Mouse (Mus musculus) kidney, embryonic 15.5 days (tissue): ENCODE results near the gene Adora1. TPM values are rescaled to one million over a fixed set of nuclear protein-coding genes. Genes with fewer than 3 reads are reported as not detected.

Source experiments
- ATAC-seq: fragments of 200-750 bp; cut with Nextera tagmentation; replicated peaks from 2 replicates; pipeline ENCODE4 v1.8.0; 2017; ENCODE audit warnings: moderate TSS enrichment; ENCODE audit not compliant: low FRiP score
- H3K27ac ChIP-seq: fragments of 300-500 bp; sonication (generic); 2 replicates; pipeline ENCODE4 v1.5.1; 2015; ENCODE audit warnings: mild to moderate bottlenecking, inconsistent platforms
- H3K27me3 ChIP-seq: fragments of 300-500 bp; sonication (generic); 2 replicates; pipeline ENCODE4 v1.6.1; 2015; ENCODE audit warnings: inconsistent platforms
- H3K36me3 ChIP-seq: fragments of 300-500 bp; sonication (generic); 2 replicates; pipeline ENCODE4 v1.6.1; 2015; ENCODE audit warnings: inconsistent platforms
- H3K4me1 ChIP-seq: fragments of 300-500 bp; sonication (generic); 2 replicates; pipeline ENCODE4 v1.6.1; 2015; ENCODE audit warnings: inconsistent platforms
- H3K4me2 ChIP-seq: fragments of 300-500 bp; sonication (generic); 2 replicates; pipeline ENCODE4 v1.6.1; 2015; ENCODE audit warnings: moderate library complexity, mild to moderate bottlenecking, inconsistent platforms
- H3K4me3 ChIP-seq: fragments of 300-500 bp; sonication (generic); replicated peaks from 2 replicates; pipeline ENCODE4 v1.5.1; 2015; ENCODE audit warnings: mild to moderate bottlenecking, inconsistent platforms
- H3K9ac ChIP-seq: fragments of 300-500 bp; sonication (generic); 2 replicates; pipeline ENCODE4 v1.6.1; 2015; ENCODE audit warnings: mild to moderate bottlenecking, inconsistent platforms
- H3K9me3 ChIP-seq: fragments of 300-500 bp; sonication (generic); replicated peaks from 2 replicates; pipeline ENCODE4 v1.6.1; 2016; ENCODE audit warnings: inconsistent platforms
- WGBS: fragments of 180-500 bp; shearing (Covaris S2); methylation state at CpG from one replicate; pipeline ENCODE4 v1.1.7; 2015; ENCODE audit warnings: mixed read lengths; 5-methylcytosine and 5-hydroxymethylcytosine counted together
- polyA plus RNA-seq: library from polyadenylated mRNA; unstranded; fragments of >200 nt; fragmentation: Nextera tagmentation; extraction: Ambion mirVana; gene quantifications from 2 replicates; pipeline ENCODE4 v1.2.1, GENCODE M21; 2015

The Adora1 gene
- polyA plus RNA-seq, 1 experiment from 2014 or later = 7.7 TPM

GRCm38 (mm10) chr1:134224649-134225227 is 10.5 kb downstream of the Adora1 start:
- no peak overlapping the region for H3K4me3 ChIP-seq
- no peaks in the 10 kb centered on the region for H3K27me3 ChIP-seq
- H3K4me2 ChIP-seq = no peak overlapping the region
- no peak overlapping the region for H3K27ac ChIP-seq
- WGBS = 78% methylated on average over 12 of the region's 12 CpGs
- no peak for ATAC-seq
- no peaks in the 10 kb centered on the region for H3K9me3 ChIP-seq
- no peaks in the 10 kb centered on the region for H3K36me3 ChIP-seq
- H3K9ac ChIP-seq = no peak overlapping the region
- H3K4me1 ChIP-seq = peaks cover 11% of the 10 kb centered on the region

GRCm38 (mm10) chr1:134222122-134223055 is 12.8 kb downstream of the Adora1 start:
- Histone ChIP-seq H3K4me3 (no peak overlapping the region), H3K4me1 (peaks cover 18% of the 10 kb centered on the region), H3K27ac (no peak overlapping the region), H3K36me3 (no peaks in the 10 kb centered on the region), H3K9ac (no peak overlapping the region), H3K4me2 (no peak overlapping the region), H3K27me3 (no peaks in the 10 kb centered on the region), H3K9me3 (no peaks in the 10 kb centered on the region)
- 40% methylated on average over 8 of the region's 8 CpGs for WGBS
- 0 out of 2 replicates have a peak, but pooled peaks have one; percentile 33 for ATAC-seq

GRCm38 (mm10) chr1:134221172-134221571 is 14.1 kb downstream of the Adora1 start:
- Histone ChIP-seq H3K9ac (no peak overlapping the region), H3K36me3 (no peaks in the 10 kb centered on the region), H3K27me3 (no peaks in the 10 kb centered on the region), H3K4me1 (peaks cover 27% of the 10 kb centered on the region), H3K4me3 (no peak overlapping the region), H3K4me2 (no peak overlapping the region), H3K27ac (no peak overlapping the region), H3K9me3 (no peaks in the 10 kb centered on the region)
- WGBS = 80% methylated on average over 1 of the region's 1 CpGs
- no peak for ATAC-seq

- ATAC-seq = no peak
- Histone ChIP-seq H3K27ac (no peak overlapping the region), H3K4me3 (no peak overlapping the region), H3K4me2 (no peak overlapping the region), H3K9ac (no peak overlapping the region), H3K9me3 (no peaks in the 10 kb centered on the region), H3K27me3 (no peaks in the 10 kb centered on the region), H3K36me3 (no peaks in the 10 kb centered on the region), H3K4me1 (peaks cover 42% of the 10 kb centered on the region)
- WGBS = 92% methylated on average over 5 of the region's 5 CpGs
Observed at GRCm38 (mm10) chr1:134219608-134220007, 15.6 kb downstream of the Adora1 start.

- no peaks in the 10 kb centered on the region for H3K27me3 ChIP-seq
- 91% methylated on average over 3 of the region's 3 CpGs for WGBS
- H3K9ac ChIP-seq = no peak overlapping the region
- no peaks in the 10 kb centered on the region for H3K9me3 ChIP-seq
- H3K4me1 ChIP-seq = peaks cover 45% of the 10 kb centered on the region
- no peak for ATAC-seq
- peak overlapping the region; percentile 64; the same call in 1 of the 2 replicates for H3K27ac ChIP-seq
- no peak overlapping the region for H3K4me3 ChIP-seq
- no peaks in the 10 kb centered on the region for H3K36me3 ChIP-seq
- H3K4me2 ChIP-seq = no peak overlapping the region
Observed at GRCm38 (mm10) chr1:134217942-134218341, 17.3 kb downstream of the Adora1 start.

- Histone ChIP-seq H3K27ac (peak overlapping the region; percentile 64), H3K4me2 (no peak overlapping the region), H3K9me3 (no peaks in the 10 kb centered on the region), H3K4me1 (peaks cover 42% of the 10 kb centered on the region), H3K4me3 (no peak overlapping the region), H3K9ac (no peak overlapping the region), H3K36me3 (no peaks in the 10 kb centered on the region), H3K27me3 (no peaks in the 10 kb centered on the region)
- 54% methylated on average over 12 of the region's 12 CpGs for WGBS
- ATAC-seq = peak; percentile 59
Observed at GRCm38 (mm10) chr1:134217028-134217481, 18.2 kb downstream of the Adora1 start.

- H3K27me3 ChIP-seq = no peaks in the 10 kb centered on the region
- ATAC-seq = no peak
- peaks cover 46% of the 10 kb centered on the region for H3K4me1 ChIP-seq
- 88% methylated on average over 2 of the region's 2 CpGs for WGBS
- no peaks in the 10 kb centered on the region for H3K36me3 ChIP-seq
- H3K9ac ChIP-seq = no peak overlapping the region
- peak overlapping the region; percentile 64; the same call in 1 of the 2 replicates for H3K27ac ChIP-seq
- H3K4me2 ChIP-seq = no peak overlapping the region
- no peaks in the 10 kb centered on the region for H3K9me3 ChIP-seq
- H3K4me3 ChIP-seq = no peak overlapping the region
Observed at GRCm38 (mm10) chr1:134216629-134216971, 18.6 kb downstream of the Adora1 start.

- H3K9me3 ChIP-seq = no peaks in the 10 kb centered on the region
- H3K4me3 ChIP-seq = no peak overlapping the region
- no peaks in the 10 kb centered on the region for H3K27me3 ChIP-seq
- no peaks in the 10 kb centered on the region for H3K36me3 ChIP-seq
- H3K9ac ChIP-seq = no peak overlapping the region
- no peak for ATAC-seq
- peak overlapping the region; percentile 60 for H3K27ac ChIP-seq
- H3K4me2 ChIP-seq = no peak overlapping the region
- WGBS = 40% methylated on average over 11 of the region's 11 CpGs
- peaks cover 52% of the 10 kb centered on the region for H3K4me1 ChIP-seq
Observed at GRCm38 (mm10) chr1:134215751-134216628, 19.2 kb downstream of the Adora1 start.

- Histone ChIP-seq H3K4me1 (peaks cover 61% of the 10 kb centered on the region), H3K27me3 (no peaks in the 10 kb centered on the region), H3K36me3 (no peaks in the 10 kb centered on the region), H3K9me3 (no peaks in the 10 kb centered on the region), H3K4me3 (no peak overlapping the region), H3K9ac (no peak overlapping the region), H3K27ac (no peak overlapping the region; the same call in 1 of the 2 replicates), H3K4me2 (no peak overlapping the region)
- ATAC-seq = no peak
- 42% methylated on average over 7 of the region's 7 CpGs for WGBS
Observed at GRCm38 (mm10) chr1:134215059-134215458, 20.2 kb downstream of the Adora1 start.

- Histone ChIP-seq H3K4me3 (no peak overlapping the region), H3K27ac (no peak overlapping the region), H3K36me3 (no peaks in the 10 kb centered on the region), H3K9me3 (no peaks in the 10 kb centered on the region), H3K9ac (no peak overlapping the region), H3K4me1 (peaks cover 71% of the 10 kb centered on the region), H3K27me3 (no peaks in the 10 kb centered on the region), H3K4me2 (no peak overlapping the region)
- WGBS = 58% methylated on average over 7 of the region's 7 CpGs
- no peak for ATAC-seq
Observed at GRCm38 (mm10) chr1:134213405-134213804, 21.8 kb downstream of the Adora1 start.

- H3K27me3 ChIP-seq = no peaks in the 10 kb centered on the region
- WGBS = 64% methylated on average over 5 of the region's 6 CpGs
- H3K9me3 ChIP-seq = no peaks in the 10 kb centered on the region
- ATAC-seq = no peak
- H3K36me3 ChIP-seq = no peaks in the 10 kb centered on the region
- no peak overlapping the region for H3K4me2 ChIP-seq
- H3K4me1 ChIP-seq = peaks cover 67% of the 10 kb centered on the region
- H3K4me3 ChIP-seq = no peak overlapping the region
- peak overlapping the region; percentile 88 for H3K27ac ChIP-seq
- H3K9ac ChIP-seq = no peak overlapping the region
Observed at GRCm38 (mm10) chr1:134212351-134212750, 22.9 kb downstream of the Adora1 start.
